Mouse (Mus musculus) hindbrain, postnatal 0 days (tissue): ENCODE measurements around the gene Dapp1. TPM values are rescaled to one million over a fixed set of nuclear protein-coding genes. Genes with fewer than 3 reads are reported as not detected.
A peak's percentile ranks its signal among the peaks of the same experiment; 100 is the strongest.

Experiments used
- ATAC-seq: fragments of 200-750 bp; cut with Nextera tagmentation; 2 replicates; pipeline ENCODE4 v1.8.0; 2017; ENCODE audit warnings: mild to moderate bottlenecking, moderate TSS enrichment, moderate library complexity
- DNase-seq: peaks from one replicate; pipeline ENCODE4 v3.0.0-alpha.2; 2015; ENCODE audit warnings: low spot score
- H3K27ac ChIP-seq: fragments of 300-500 bp; sonication (generic); 2 replicates; pipeline ENCODE4 v1.5.1; 2014; ENCODE audit warnings: mild to moderate bottlenecking
- H3K27me3 ChIP-seq: fragments of 300-500 bp; sonication (generic); 2 replicates; pipeline ENCODE4 v1.6.1; 2014; ENCODE audit warnings: low read length, mixed read lengths; ENCODE audit not compliant: insufficient read depth
- H3K36me3 ChIP-seq: fragments of 300-500 bp; sonication (generic); 2 replicates; pipeline ENCODE4 v1.6.1; 2014; ENCODE audit warnings: low read length, mixed read lengths; ENCODE audit not compliant: insufficient read depth
- H3K4me1 ChIP-seq: fragments of 300-500 bp; sonication (generic); 2 replicates; pipeline ENCODE4 v1.6.1; 2014; ENCODE audit warnings: antibody characterized with exemption, low read length, mixed read lengths; ENCODE audit not compliant: insufficient read depth
- H3K4me2 ChIP-seq: fragments of 300-500 bp; sonication (generic); 2 replicates; pipeline ENCODE4 v1.6.1; 2014; ENCODE audit warnings: low read depth, mild to moderate bottlenecking, low read length, moderate library complexity, mixed read lengths
- H3K4me3 ChIP-seq: fragments of 300-500 bp; sonication (generic); 2 replicates; pipeline ENCODE4 v1.5.1; 2014; ENCODE audit warnings: low read length
- H3K9ac ChIP-seq: fragments of 300-500 bp; sonication (generic); replicated peaks from 2 replicates; pipeline ENCODE4 v1.6.1; 2014; ENCODE audit warnings: mild to moderate bottlenecking, low read length, moderate library complexity, mixed read lengths
- H3K9me3 ChIP-seq: fragments of 300-500 bp; sonication (generic); 2 replicates; pipeline ENCODE4 v1.6.1; 2016; ENCODE audit warnings: low read length, mixed read lengths
- CTCF ChIP-seq: IDR thresholded peaks from 2 replicates; pipeline ENCODE4 v1.5.1; 2016; ENCODE audit warnings: antibody characterized with exemption, control low read depth, low read depth
- WGBS: fragments of 180-500 bp; shearing (Covaris S2); extraction: QIAGEN DNeasy Blood & Tissue Kit; methylation state at CpG from one replicate; pipeline ENCODE4 v1.1.7; 2014; 5-methylcytosine and 5-hydroxymethylcytosine counted together
- polyA plus RNA-seq: library from polyadenylated mRNA; unstranded; fragments of >200 nt; fragmentation: Nextera tagmentation; extraction: Ambion mirVana; gene quantifications from 2 replicates; pipeline ENCODE4 v1.2.1, GENCODE M21; 2015
- total RNA-seq: library from RNA; depleted of rRNA; stranded (reverse); fragments of >200 nt; gene quantifications from 2 replicates; pipeline ENCODE4 v1.2.3, GENCODE M21; 2014

The Dapp1 gene
- total and polyA plus RNA-seq, 2 experiments from 2014 or later, result 1.3 to 2.3 TPM

- Histone ChIP-seq H3K36me3 (no peaks in the 10 kb centered on the region), H3K4me1 (no peaks in the 10 kb centered on the region), H3K27me3 (no peaks in the 10 kb centered on the region), H3K27ac (no peak overlapping the region), H3K4me2 (no peak overlapping the region), H3K9me3 (no peaks in the 10 kb centered on the region), H3K9ac (no peak overlapping the region), H3K4me3 (no peak overlapping the region)
- TF ChIP-seq CTCF, result peak; percentile 21; the same call in 1 of the 2 replicates
- DNase-seq (no peak), ATAC-seq (no peak)
- WGBS, result 81% methylated on average over 5 of the region's 5 CpGs
Observed at GRCm38 (mm10) chr3:137992366-137992765, 11.0 kb upstream of the Dapp1 start.

GRCm38 (mm10) chr3:137991183-137991582, 9.8 kb upstream of the Dapp1 start:
- WGBS, result 17% methylated on average over 11 of the region's 11 CpGs
- no peak overlapping the region for H3K9ac ChIP-seq
- ATAC-seq (peak; percentile 81), DNase-seq (peak; percentile 75)
- H3K36me3 ChIP-seq, result no peaks in the 10 kb centered on the region
- H3K27me3 ChIP-seq, result no peaks in the 10 kb centered on the region
- no peak overlapping the region for H3K4me2 ChIP-seq
- peak; percentile 75 for TF ChIP-seq CTCF
- no peaks in the 10 kb centered on the region for H3K9me3 ChIP-seq
- H3K4me3 ChIP-seq, result no peak overlapping the region
- H3K27ac ChIP-seq, result no peak overlapping the region
- no peaks in the 10 kb centered on the region for H3K4me1 ChIP-seq

DNA sequence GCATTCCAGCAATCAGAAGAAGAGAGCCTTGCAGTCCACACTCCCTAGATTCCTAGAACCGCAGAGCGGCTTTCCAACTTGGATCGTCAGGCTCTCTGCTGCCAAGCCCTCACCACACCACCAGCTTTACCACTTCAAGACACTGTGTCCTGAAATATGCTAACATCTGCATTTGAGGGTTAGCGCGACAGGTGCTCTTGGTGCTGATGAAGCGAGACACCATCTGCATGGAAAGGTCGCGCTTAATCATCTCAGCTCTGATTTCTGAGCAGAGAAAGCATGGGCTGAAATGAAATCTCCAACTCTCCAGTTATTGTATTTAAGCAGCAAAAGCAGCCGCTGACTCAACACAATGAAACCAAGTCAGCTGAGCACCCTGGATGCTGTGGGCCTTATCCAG, 8.1 kb upstream of the Dapp1 start:
- Histone ChIP-seq H3K4me2 (no peak overlapping the region), H3K36me3 (no peaks in the 10 kb centered on the region), H3K4me3 (no peak overlapping the region), H3K9ac (no peak overlapping the region), H3K4me1 (no peaks in the 10 kb centered on the region), H3K27ac (no peak overlapping the region), H3K27me3 (no peaks in the 10 kb centered on the region), H3K9me3 (no peaks in the 10 kb centered on the region)
- ATAC-seq (no peak), DNase-seq (no peak)
- no peak for TF ChIP-seq CTCF
- WGBS, result 90% methylated on average over 9 of the region's 9 CpGs

- H3K9ac ChIP-seq, result peak overlapping the region; percentile 41
- H3K9me3 ChIP-seq, result no peaks in the 10 kb centered on the region
- H3K4me2 ChIP-seq, result peak overlapping the region; percentile 56
- DNase-seq (no peak), ATAC-seq (no peak)
- TF ChIP-seq CTCF, result no peak
- WGBS, result 36% methylated on average over 15 of the region's 15 CpGs
- no peaks in the 10 kb centered on the region for H3K27me3 ChIP-seq
- peak overlapping the region; percentile 31 for H3K4me3 ChIP-seq
- no peaks in the 10 kb centered on the region for H3K36me3 ChIP-seq
- no peak overlapping the region for H3K27ac ChIP-seq
- 0 out of 2 replicates have a peak, but pooled peaks cover 9% of the 10 kb centered on the region for H3K4me1 ChIP-seq
Observed at GRCm38 (mm10) chr3:137980435-137981381, 637 bp downstream of the Dapp1 start.

DNA sequence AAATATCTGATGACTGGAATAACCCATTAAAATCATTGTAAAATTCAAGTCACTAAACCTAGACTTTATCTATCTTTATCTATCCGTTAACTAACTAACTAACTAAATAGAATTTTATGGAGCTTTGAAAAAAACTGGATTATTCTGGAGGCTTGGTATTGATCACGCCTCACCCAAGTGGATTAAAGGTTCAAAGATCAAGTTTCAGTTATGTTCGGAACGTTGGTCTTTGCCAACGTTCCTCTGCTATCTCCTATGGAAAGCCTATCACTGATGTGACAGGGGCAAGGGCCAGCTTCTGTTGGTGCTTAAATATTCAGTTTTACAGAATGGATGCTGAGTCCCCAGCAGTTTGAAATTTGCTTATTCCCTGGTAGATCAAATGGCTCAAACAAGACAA, 3.1 kb downstream of the Dapp1 start:
- ATAC-seq, result no peak
- H3K4me1 ChIP-seq, result 0 out of 2 replicates have a peak, but pooled peaks cover 9% of the 10 kb centered on the region
- WGBS, result 73% methylated on average over 5 of the region's 5 CpGs
- no peaks in the 10 kb centered on the region for H3K9me3 ChIP-seq
- H3K27me3 ChIP-seq, result no peaks in the 10 kb centered on the region
- H3K36me3 ChIP-seq, result no peaks in the 10 kb centered on the region
- H3K27ac ChIP-seq, result no peak overlapping the region
- no peak overlapping the region for H3K4me3 ChIP-seq
- H3K9ac ChIP-seq, result no peak overlapping the region
- no peak for TF ChIP-seq CTCF
- no peak for DNase-seq
- H3K4me2 ChIP-seq, result no peak overlapping the region

DNA sequence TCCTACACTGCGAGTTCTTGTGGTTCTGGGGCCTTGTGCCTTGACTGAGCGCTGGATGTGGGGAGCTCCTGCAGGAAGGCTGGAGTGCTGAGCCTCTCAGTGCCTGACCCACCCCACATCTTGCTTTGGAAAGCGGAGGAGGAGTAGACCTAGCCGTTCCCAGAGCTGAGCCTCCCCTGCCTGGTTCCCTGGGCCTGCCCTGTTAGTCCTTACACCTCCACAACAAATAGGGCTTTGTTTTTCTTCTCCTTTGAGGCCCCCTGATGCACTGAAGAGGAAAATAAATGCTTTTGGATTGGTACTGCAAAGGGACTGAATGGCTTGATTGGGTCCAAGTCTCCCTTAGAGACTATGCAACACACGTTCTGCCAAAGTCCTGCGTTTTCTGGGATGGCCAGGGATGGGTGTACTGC, 3.7 kb downstream of the Dapp1 start:
- H3K36me3 ChIP-seq, result no peaks in the 10 kb centered on the region
- 0 out of 2 replicates have a peak, but pooled peaks cover 9% of the 10 kb centered on the region for H3K4me1 ChIP-seq
- ATAC-seq, result peak; percentile 75
- no peak overlapping the region for H3K4me3 ChIP-seq
- WGBS, result 24% methylated on average over 6 of the region's 6 CpGs
- H3K27ac ChIP-seq, result peak overlapping the region; percentile 54; the same call in 1 of the 2 replicates
- no peak overlapping the region for H3K9ac ChIP-seq
- DNase-seq, result peak; percentile 48
- H3K4me2 ChIP-seq, result no peak overlapping the region
- TF ChIP-seq CTCF, result no peak
- H3K9me3 ChIP-seq, result no peaks in the 10 kb centered on the region
- no peaks in the 10 kb centered on the region for H3K27me3 ChIP-seq
